In genomic region chr7:41498464-41498863, GRCm38 (mm10) we compare ENCODE assay signal across 8 mouse cellular contexts. TPM values are rescaled to one million over a fixed set of nuclear protein-coding genes. Genes with fewer than 3 reads are reported as not detected.
DNase-seq lines count a peak whose midpoint lies in the region; ATAC-seq and TF ChIP-seq lines count a peak whose summit lies in the region.
"Not testable (repeated sequence)": the region's sequence is repeated elsewhere in the genome, so short reads cannot be mapped to it uniquely, and the experiment has no call there.
"Had no signal": no experiment of that assay in that cellular context is flagged by ENCODE, and none has a peak within 500 bp of the region (broad histone marks: within the 10 kb centered on the region; RNA-seq: fewer than 3 reads in every experiment).

No protein-coding gene starts in this region.

- not testable (repeated sequence) for ATAC-seq in embryonic facial prominence, embryonic 14.5 days (ENCODE audit: low read depth); heart, embryonic 11.5 days (replicated peaks; ENCODE audit: insufficient number of reproducible peaks, low FRiP score, low TSS enrichment); liver, postnatal 0 days

- intact Hi-C loops in left cerebral cortex, adult 2 months (cut with DNase I) = loop anchor here (5.0 kb wide), 1 partner anchor 1781 kb away; no protein-coding TSS in a partner anchor

- not testable (repeated sequence) for TF ChIP-seq EP300 in liver, postnatal 0 days (IDR thresholded peaks at IDR 0.05; ENCODE audit: low read depth)

- TF ChIP-seq CTCF in bone marrow macrophage, adult 2 months (IDR thresholded peaks at IDR 0.05; ENCODE audit: low read depth, low read length); left cerebral cortex, adult 2 months (IDR thresholded peaks at IDR 0.05); liver, postnatal 0 days (IDR thresholded peaks at IDR 0.05; ENCODE audit: low read depth): not testable (repeated sequence)

- not testable (repeated sequence) for TF ChIP-seq POLR2A in bone marrow macrophage, adult 2 months (IDR thresholded peaks at IDR 0.05; ENCODE audit: borderline replicate concordance, low read depth, low read length); myocyte (IDR thresholded peaks at IDR 0.05; ENCODE audit: insufficient read length, low read depth)

- H3ac ChIP-seq in myocyte (ENCODE audit: control insufficient read depth, insufficient read length) = not testable (repeated sequence)

- H3K9ac ChIP-seq in embryonic facial prominence, embryonic 14.5 days (ENCODE audit: low read depth, low read length); heart, embryonic 11.5 days (ENCODE audit: low read depth, low read length): not testable (repeated sequence)
- H3K9ac ChIP-seq in liver, postnatal 0 days (replicated peaks) = peak overlapping the region; percentile 58

- H3K79me2 ChIP-seq in myocyte (ENCODE audit: control insufficient read depth, insufficient read depth) = not testable (repeated sequence)

- not testable (repeated sequence) for H3K27me3 ChIP-seq in embryonic facial prominence, embryonic 14.5 days (replicated peaks; ENCODE audit: control insufficient read depth, insufficient read depth, low read length); heart, embryonic 11.5 days (ENCODE audit: control insufficient read depth, insufficient read depth, low read length); liver, postnatal 0 days (ENCODE audit: insufficient read depth, low read length); myocyte (ENCODE audit: control insufficient read depth, insufficient read depth, insufficient read length)

- peaks cover 23% of the 10 kb centered on the region for H3K9me3 ChIP-seq in embryonic facial prominence, embryonic 14.5 days (ENCODE audit: control insufficient read depth, low read length)
- H3K9me3 ChIP-seq in heart, embryonic 11.5 days (replicated peaks; ENCODE audit: control insufficient read depth, low read length); liver, postnatal 0 days (ENCODE audit: low read length): not testable (repeated sequence)

- DNase-seq in embryonic facial prominence, embryonic 14.5 days (ENCODE audit: low spot score); left cerebral cortex, adult 2 months (ENCODE audit: extremely low spot score in 1 of 2, low spot score in 2 of 2); liver, postnatal 0 days: not testable (repeated sequence)
- DNase-seq in induced T-regulatory cell, adult 2 months (ENCODE audit: low read depth) = peak; percentile 10

- H3K36me3 ChIP-seq in embryonic facial prominence, embryonic 14.5 days (ENCODE audit: control insufficient read depth, insufficient read depth, low read length); heart, embryonic 11.5 days (ENCODE audit: control insufficient read depth, insufficient read depth, low read length); liver, postnatal 0 days (replicated peaks; ENCODE audit: insufficient read depth, low read length); myocyte (ENCODE audit: control insufficient read depth, insufficient read depth): not testable (repeated sequence)

- H3K4me2 ChIP-seq in embryonic facial prominence, embryonic 14.5 days (ENCODE audit: low read depth, low read length) = peak overlapping the region; percentile 74
- H3K4me2 ChIP-seq in heart, embryonic 11.5 days = peak overlapping the region; percentile 88
- peak overlapping the region; percentile 96 for H3K4me2 ChIP-seq in liver, postnatal 0 days (ENCODE audit: low read depth, low read length)
- H3K4me2 ChIP-seq in myocyte (ENCODE audit: low read depth) = peak overlapping the region; percentile 90

- H3K4me1 ChIP-seq in bone marrow macrophage, adult 2 months (ENCODE audit: control insufficient read depth, insufficient read depth, low read length); embryonic facial prominence, embryonic 14.5 days (ENCODE audit: control insufficient read depth, insufficient read depth, low read length); heart, embryonic 11.5 days (ENCODE audit: control insufficient read depth, insufficient read depth, low read length); liver, postnatal 0 days (ENCODE audit: insufficient read depth): not testable (repeated sequence)

- not testable (repeated sequence) for H3K27ac ChIP-seq in bone marrow macrophage, adult 2 months (ENCODE audit: insufficient read depth, low read depth, low read length); embryonic facial prominence, embryonic 14.5 days (replicated peaks; ENCODE audit: low read depth, low read length); heart, embryonic 11.5 days (ENCODE audit: low read depth, low read length)
- peak overlapping the region; percentile 93 for H3K27ac ChIP-seq in left cerebral cortex, adult 2 months
- H3K27ac ChIP-seq in liver, postnatal 0 days (ENCODE audit: low read depth) = peak overlapping the region; percentile 81; the same call in 1 of the 2 replicates

- WGBS in embryonic facial prominence, embryonic 14.5 days = 72% methylated on average over 2 of the region's 4 CpGs
- 65% methylated on average over 2 of the region's 4 CpGs for WGBS in heart, embryonic 11.5 days (ENCODE audit: insufficient replicate concordance)
- WGBS in liver, postnatal 0 days (ENCODE audit: insufficient replicate concordance) = 51% methylated on average over 2 of the region's 4 CpGs

- peak overlapping the region; percentile 84; the same call in 1 of the 2 replicates for H3K4me3 ChIP-seq in bone marrow macrophage, adult 2 months (ENCODE audit: insufficient read depth, low read length)
- peak overlapping the region; percentile 61 for H3K4me3 ChIP-seq in embryonic facial prominence, embryonic 14.5 days (ENCODE audit: low read depth, low read length)
- H3K4me3 ChIP-seq in heart, embryonic 11.5 days (ENCODE audit: low read depth, low read length) = peak overlapping the region; percentile 59
- H3K4me3 ChIP-seq in left cerebral cortex, adult 2 months = peak overlapping the region; percentile 73
- H3K4me3 ChIP-seq in liver, postnatal 0 days (ENCODE audit: low read depth, low read length) = peak overlapping the region; percentile 67
- H3K4me3 ChIP-seq in myocyte = peak overlapping the region; percentile 48

RNA-seq across cellular contexts. Expression of gene Gm20449, which starts 0.8 kb away (rescaled TPM):
- polyA plus RNA-seq in bone marrow macrophage, adult 2 months (2012; ENCODE audit: insufficient read depth, insufficient read length, missing spikeins) = 0.16 TPM in 1 of 2 replicates, not detected in the other
- polyA plus RNA-seq in embryonic facial prominence, embryonic 14.5 days (2014; fragmentation: Nextera tagmentation; extraction: Ambion mirVana) = 0.07 and 0.09 TPM in 2 replicates
- polyA plus RNA-seq in heart, embryonic 11.5 days (2014; fragmentation: Nextera tagmentation; extraction: Ambion mirVana) = 0.07 TPM in 1 of 2 replicates, not detected in the other
- under 1 TPM; 0.11 to 0.30 TPM for total RNA-seq in left cerebral cortex, adult 2 months (2021)
- polyA plus RNA-seq in liver, postnatal 0 days (2015; fragmentation: Nextera tagmentation; extraction: Ambion mirVana) = not detected in 2 replicates
- polyA plus RNA-seq in myocyte (2012; fragmentation: generic; extraction: Trizol) = not detected
- total RNA-seq: megakaryocyte, adult 5-6 weeks had no signal

RNA-seq across cellular contexts. Expression of gene AW146154, which starts 1.2 kb away (rescaled TPM):
- 8.9 and 14.2 TPM in 2 replicates for polyA plus RNA-seq in bone marrow macrophage, adult 2 months (2012; ENCODE audit: insufficient read depth, insufficient read length, missing spikeins)
- 6.8 and 7.8 TPM in 2 replicates for polyA plus RNA-seq in embryonic facial prominence, embryonic 14.5 days (2014; fragmentation: Nextera tagmentation; extraction: Ambion mirVana)
- 4.9 and 7.3 TPM in 2 replicates for polyA plus RNA-seq in heart, embryonic 11.5 days (2014; fragmentation: Nextera tagmentation; extraction: Ambion mirVana)
- 1 to 10 TPM; 8.6 to 8.7 TPM for total RNA-seq in left cerebral cortex, adult 2 months (2021)
- polyA plus RNA-seq in liver, postnatal 0 days (2015; fragmentation: Nextera tagmentation; extraction: Ambion mirVana) = 2.3 and 2.8 TPM in 2 replicates
- 0.59 TPM for polyA plus RNA-seq in myocyte (2012; fragmentation: generic; extraction: Trizol)

RNA-seq across cellular contexts. Expression of gene Vmn2r57, which starts 50.0 kb away (rescaled TPM):
- not detected in 2 replicates for polyA plus RNA-seq in bone marrow macrophage, adult 2 months (2012; ENCODE audit: insufficient read depth, insufficient read length, missing spikeins)
- 0.26 and 0.28 TPM in 2 replicates for polyA plus RNA-seq in embryonic facial prominence, embryonic 14.5 days (2014; fragmentation: Nextera tagmentation; extraction: Ambion mirVana)
- polyA plus RNA-seq in heart, embryonic 11.5 days (2014; fragmentation: Nextera tagmentation; extraction: Ambion mirVana) = 0.10 and 0.21 TPM in 2 replicates
- total RNA-seq in left cerebral cortex, adult 2 months (2021) = under 1 TPM; 0.36 to 0.56 TPM
- polyA plus RNA-seq in liver, postnatal 0 days (2015; fragmentation: Nextera tagmentation; extraction: Ambion mirVana) = 0.01 and 0.02 TPM in 2 replicates
- 0.01 TPM for polyA plus RNA-seq in myocyte (2012; fragmentation: generic; extraction: Trizol)
- total RNA-seq: megakaryocyte, adult 5-6 weeks had no signal
